Mouse (Mus musculus) bone marrow macrophage, adult 2 months (primary cell): ENCODE data around the gene Cfap61.

ENCODE experiments used
- CTCF ChIP-seq: IDR thresholded peaks from 2 replicates; pipeline ENCODE4 v1.5.1; 2012; ENCODE audit warnings: low read depth, mild to moderate bottlenecking, low read length, moderate library complexity
- POLR2A ChIP-seq: IDR thresholded peaks from 2 replicates; pipeline ENCODE4 v1.6.1; 2012; ENCODE audit warnings: mild to moderate bottlenecking, low read depth, low read length, borderline replicate concordance

- no peak for TF ChIP-seq POLR2A
- TF ChIP-seq CTCF, result no peak
Measured at GRCm38 (mm10) chr2:145952726-145953125, 18.1 kb downstream of the Cfap61 start.
